Mouse (Mus musculus) gastrocnemius, adult 2 months (tissue): ENCODE measurements around the gene Rps6kc1. TPM values are rescaled to one million over a fixed set of nuclear protein-coding genes. Genes with fewer than 3 reads are reported as not detected.
A peak's percentile ranks its signal among the peaks of the same experiment; 100 is the strongest.

ENCODE experiments used
- DNase-seq: peaks from one replicate; pipeline ENCODE4 v3.0.0; 2022
- H3K27ac ChIP-seq: fragments of 200-600 bp; 2 replicates; pipeline ENCODE4 v1.8.1; 2022; ENCODE audit warnings: mild to moderate bottlenecking
- H3K4me3 ChIP-seq: fragments of 200-600 bp; 2 replicates; pipeline ENCODE4 v1.8.1; 2022; ENCODE audit warnings: mild to moderate bottlenecking, moderate library complexity
- CTCF ChIP-seq: fragments of 200-600 bp; IDR thresholded peaks from 2 replicates; pipeline ENCODE4 v1.8.1; 2022; ENCODE audit warnings: antibody characterized with exemption, mild to moderate bottlenecking, moderate library complexity
- intact Hi-C: fragments of 180-260 bp; cut with DNase I; formaldehyde crosslinking; loops from one replicate; pipeline ENCODE4 v1.15.1; 2025
- total RNA-seq, 2 experiments: library from RNA; stranded (reverse); gene quantifications; 2 replicates each; pipeline ENCODE4 v1.2.3; 2021

Gene Rps6kc1
- total RNA-seq, 2 experiments from 2014 or later, result 18.3 to 19.7 TPM

DNA sequence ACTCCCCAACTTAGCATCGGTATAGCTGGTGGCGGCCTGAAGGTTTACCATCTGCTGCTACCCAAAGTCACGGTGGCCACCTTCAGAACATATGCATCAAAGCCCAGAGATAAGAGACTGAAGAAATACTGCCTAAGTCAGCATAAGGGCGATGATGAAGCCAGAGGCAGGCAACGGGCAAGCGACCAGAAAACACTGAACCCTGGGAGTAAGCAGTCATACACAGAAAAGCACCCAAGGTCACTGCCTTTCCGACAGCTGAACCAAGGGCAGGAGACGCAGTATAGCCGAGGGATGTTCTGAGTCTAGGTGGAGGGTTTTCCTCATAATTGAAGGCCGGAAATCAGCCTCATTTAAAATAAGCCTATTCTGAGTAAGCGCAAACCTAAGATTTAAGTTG is 95.4 kb downstream of the Rps6kc1 start:
- intact Hi-C loops, result no loop called here
- Histone ChIP-seq H3K4me3 (no peak overlapping the region), H3K27ac (no peak overlapping the region)
- no peak for DNase-seq
- TF ChIP-seq CTCF, result no peak

DNA sequence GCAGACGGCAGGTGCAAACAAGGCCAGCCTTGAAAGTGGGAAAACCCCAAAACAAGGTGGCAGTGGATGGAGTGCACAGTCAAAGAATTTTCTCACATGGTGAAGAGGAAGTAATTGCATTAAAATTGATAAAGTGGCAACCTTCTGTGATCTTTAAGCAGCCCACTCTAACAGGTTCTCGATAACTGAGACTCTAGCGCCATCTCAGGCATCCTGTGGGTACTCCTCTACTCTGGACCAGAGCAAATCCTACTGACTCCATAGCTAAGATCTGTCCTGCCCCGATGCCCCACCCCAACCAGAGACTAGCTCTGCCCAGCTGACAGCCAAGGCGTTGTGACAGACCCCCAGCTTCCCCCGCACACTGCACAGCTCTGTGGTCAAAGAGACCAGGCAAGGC is 101.2 kb downstream of the Rps6kc1 start:
- no peak for TF ChIP-seq CTCF
- no peak overlapping the region for H3K27ac ChIP-seq
- H3K4me3 ChIP-seq, result no peak overlapping the region
- intact Hi-C loops, result no loop called here
- DNase-seq, result no peak

DNA sequence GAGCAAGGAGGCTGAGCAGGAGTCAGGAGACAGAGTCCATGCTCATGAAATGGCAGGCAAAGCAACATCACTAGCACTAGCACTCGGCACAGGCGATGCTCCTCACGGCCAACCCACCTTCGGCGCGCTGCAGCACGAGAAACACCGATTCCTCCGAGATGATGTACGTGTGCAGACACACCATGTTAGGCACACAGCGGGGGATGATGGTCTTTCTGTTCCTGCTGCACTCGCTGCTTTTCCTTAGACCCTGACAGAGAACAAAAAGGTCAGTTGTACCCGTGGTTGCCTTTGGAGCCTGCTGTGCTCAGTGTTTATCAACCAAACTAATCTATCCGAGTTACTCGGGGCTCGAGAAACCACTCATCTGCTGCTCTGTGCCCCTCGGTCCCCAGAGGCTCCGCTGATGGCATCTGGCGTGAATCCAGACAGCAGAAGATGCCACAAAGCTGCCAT is 102.8 kb downstream of the Rps6kc1 start:
- intact Hi-C loops, result no loop called here
- Histone ChIP-seq H3K27ac (no peak overlapping the region), H3K4me3 (no peak overlapping the region)
- no peak for TF ChIP-seq CTCF
- no peak for DNase-seq

DNA sequence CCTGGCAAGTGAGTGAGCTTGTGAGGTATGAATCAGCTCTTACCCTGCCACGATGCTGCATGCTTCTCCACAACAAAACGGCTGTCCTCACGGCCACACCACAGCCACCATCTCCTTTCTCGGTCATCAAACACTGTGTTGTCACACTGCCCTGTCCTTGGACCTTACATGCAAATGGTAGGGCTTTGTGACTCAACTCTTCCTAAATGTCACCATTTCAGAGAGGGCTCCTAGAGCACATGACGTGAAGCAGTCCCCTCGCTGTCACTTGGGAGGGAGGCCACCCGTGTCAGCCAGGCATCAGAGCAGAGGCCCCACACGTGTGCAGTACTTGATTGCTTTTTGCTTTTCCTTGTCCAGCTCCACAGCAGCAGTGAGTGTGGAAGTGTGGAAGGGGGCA is 104.8 kb downstream of the Rps6kc1 start:
- no peak for DNase-seq
- H3K4me3 ChIP-seq, result no peak overlapping the region
- no peak for TF ChIP-seq CTCF
- no peak overlapping the region for H3K27ac ChIP-seq
- intact Hi-C loops, result no loop called here

DNA sequence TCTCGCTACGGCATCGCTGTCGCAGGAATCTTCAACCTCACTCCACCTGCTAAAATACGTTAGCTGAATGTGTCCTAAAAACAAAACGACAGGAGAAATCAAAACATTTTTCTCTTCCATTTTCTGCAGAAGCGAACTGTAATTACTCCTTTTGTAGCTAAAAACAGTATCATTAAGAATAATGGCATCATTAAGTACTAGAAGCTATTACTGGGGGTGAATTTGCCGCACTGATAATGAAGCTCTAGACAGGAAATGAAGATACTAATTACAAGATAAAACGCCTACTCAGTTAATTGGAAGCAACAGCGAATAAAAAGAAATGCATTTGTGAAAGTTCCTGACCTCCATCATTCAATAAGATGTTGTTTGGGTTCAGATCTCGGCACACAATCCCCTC is 112.9 kb downstream of the Rps6kc1 start:
- H3K4me3 ChIP-seq, result no peak overlapping the region
- TF ChIP-seq CTCF, result no peak
- no peak for DNase-seq
- no peak overlapping the region for H3K27ac ChIP-seq
- intact Hi-C loops, result loop anchor here (2.0 kb wide), 1 partner anchor 754 kb away; no protein-coding TSS in a partner anchor

DNA sequence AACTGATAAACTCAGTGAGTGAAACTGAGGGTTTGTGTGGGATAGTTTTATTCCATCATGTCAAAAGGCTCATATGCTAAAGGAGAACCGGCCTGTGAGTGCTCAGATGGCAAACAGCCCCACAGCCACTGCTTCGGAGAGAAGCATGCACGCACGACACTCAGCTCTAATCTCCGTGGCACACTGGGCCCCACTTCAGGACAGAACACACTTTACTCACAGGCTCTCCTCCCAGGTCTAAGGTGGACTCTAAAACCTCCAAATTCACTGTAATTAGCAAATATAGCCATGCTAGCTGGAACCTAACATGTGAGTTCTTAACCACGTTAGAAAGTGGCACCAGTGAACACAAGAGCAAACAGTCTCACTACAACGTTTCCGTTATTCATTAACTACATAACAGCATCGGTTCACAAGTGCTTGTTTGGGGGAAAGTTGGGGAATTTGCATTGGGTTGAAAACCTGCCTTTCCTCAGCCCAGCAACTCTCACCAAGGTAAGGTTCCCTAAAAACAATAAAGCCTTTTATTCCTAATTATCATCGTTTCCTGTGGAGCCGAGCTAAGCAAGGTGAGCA is 114.0 kb downstream of the Rps6kc1 start:
- no peak for TF ChIP-seq CTCF
- intact Hi-C loops, result loop anchor here (2.0 kb wide), 1 partner anchor 753 kb away; no protein-coding TSS in a partner anchor

DNA sequence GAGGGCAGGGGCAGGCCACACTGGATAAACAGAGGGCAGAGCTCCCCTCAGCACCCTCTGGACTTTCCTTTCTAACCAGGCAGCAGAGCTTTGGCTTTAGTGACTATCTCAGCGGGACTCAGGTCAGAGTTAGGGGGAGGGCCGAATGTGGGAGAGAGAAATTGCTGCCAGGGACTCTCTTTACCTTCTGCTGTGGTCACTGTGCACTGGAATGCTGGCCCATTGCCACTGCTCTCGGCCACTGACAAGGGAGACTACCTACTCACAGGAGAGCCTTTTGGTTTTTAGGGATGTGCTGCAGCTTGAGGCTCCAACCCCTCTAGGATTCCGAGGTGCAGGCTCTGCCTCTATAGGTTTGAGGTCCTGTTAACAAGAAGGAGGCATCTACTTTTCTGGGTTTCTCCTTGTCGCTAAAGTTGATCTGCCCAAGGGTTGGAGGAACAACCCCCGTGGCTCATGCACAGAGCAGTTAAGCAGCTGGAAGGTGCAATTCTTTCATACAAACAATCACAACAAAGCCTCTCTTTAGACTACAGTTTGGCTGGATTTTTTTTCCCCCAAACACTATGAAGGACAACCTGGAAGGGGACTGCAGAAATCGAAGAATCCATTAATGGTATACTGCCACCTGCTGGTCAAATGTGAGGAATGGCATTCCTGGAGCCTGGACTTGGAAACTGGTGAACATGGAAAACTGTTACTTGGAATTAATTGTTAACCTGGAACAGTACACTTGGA is 114.7 kb downstream of the Rps6kc1 start:
- no peak overlapping the region for H3K27ac ChIP-seq
- intact Hi-C loops, result no loop called here
- peak; percentile 81 for TF ChIP-seq CTCF
- no peak overlapping the region for H3K4me3 ChIP-seq
- DNase-seq, result no peak

More for the DNA sequence above, 114.0 kb downstream of the Rps6kc1 start:
- H3K4me3 ChIP-seq, result no peak overlapping the region
- H3K27ac ChIP-seq, result no peak overlapping the region
- DNase-seq, result no peak

DNA sequence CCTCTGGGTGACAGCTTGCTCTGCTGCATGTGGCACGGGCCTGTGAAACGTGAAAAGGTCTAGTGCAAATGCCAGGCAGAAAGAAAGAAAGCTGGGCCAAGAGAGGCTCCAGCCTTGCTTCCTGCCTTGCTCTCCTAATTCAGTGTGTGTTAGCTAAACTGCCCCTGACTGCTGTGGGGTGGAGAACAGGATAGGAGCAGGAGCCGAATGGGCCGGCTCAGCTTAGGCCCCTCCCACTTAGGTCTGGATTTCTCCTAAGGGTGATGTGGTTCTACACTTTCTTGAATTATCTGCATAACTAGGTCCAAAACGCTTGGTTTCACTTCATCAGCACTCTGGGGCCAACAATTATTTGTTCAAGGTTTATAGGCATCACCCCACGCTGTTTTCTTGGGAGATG is 119.9 kb downstream of the Rps6kc1 start:
- intact Hi-C loops, result no loop called here

DNA sequence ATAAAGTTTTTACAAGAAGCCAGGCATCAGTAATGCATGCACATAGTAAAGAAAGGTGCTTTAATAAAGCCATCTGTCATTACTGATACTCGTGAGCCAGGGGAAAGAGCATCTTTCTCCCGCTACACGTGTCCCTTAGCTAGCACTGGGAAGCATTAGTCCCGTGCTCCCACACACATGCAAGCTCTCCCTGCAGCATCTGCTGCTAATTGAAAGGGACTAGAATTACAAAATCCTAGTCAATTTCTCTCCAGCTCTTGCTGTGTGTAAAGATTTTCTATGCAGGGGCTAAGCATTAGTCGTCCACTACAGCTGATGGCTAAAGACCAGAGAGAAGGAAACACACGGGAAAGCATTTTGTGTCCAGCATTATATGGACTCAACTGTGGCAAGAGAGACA is 120.8 kb downstream of the Rps6kc1 start:
- TF ChIP-seq CTCF, result no peak
- no peak for DNase-seq
- intact Hi-C loops, result no loop called here
- Histone ChIP-seq H3K27ac (no peak overlapping the region), H3K4me3 (no peak overlapping the region)

More for the DNA sequence above, 119.9 kb downstream of the Rps6kc1 start:
- DNase-seq, result no peak
- Histone ChIP-seq H3K4me3 (no peak overlapping the region), H3K27ac (no peak overlapping the region)
- no peak for TF ChIP-seq CTCF

DNA sequence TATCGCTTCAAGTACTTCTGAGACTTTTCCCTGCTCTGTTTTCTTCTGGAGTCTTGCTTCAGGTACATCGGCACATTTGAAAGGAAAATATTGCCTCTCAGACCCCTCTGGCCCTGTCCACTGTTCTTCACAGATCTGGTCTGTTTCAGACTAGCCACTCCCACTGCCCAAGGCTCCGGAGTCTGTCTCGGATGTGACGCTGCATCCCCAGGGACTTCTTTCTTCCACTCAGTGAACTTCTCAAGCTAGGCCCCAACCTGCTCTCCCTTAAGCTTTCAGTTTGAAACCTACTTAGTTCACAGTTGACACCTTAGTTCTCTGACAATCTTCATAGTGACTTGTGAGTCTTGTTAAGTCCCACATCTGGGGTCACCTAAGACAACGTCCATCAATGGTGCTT is 133.9 kb downstream of the Rps6kc1 start:
- TF ChIP-seq CTCF, result no peak
- no peak overlapping the region for H3K4me3 ChIP-seq
- intact Hi-C loops, result no loop called here
- H3K27ac ChIP-seq, result no peak overlapping the region
- DNase-seq, result no peak

DNA sequence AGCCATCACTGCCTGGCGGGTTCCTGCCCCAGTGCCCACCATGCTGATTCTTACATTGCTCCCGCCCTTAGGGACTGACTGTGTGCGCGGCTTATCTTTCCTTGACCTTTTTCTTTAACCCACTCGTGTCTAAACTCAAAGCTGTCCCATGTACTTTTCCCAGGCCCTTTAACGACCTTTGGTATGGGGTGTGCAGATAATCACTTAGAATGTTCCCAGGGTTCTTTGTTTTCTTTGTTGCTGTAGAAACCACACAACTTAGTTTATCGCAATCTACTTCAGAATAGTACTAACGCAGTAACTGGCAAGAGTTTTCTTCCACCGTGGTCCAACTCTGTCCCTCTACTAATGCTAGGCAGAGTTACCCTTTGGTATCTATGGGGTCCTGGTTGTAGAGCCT is 135.3 kb downstream of the Rps6kc1 start:
- intact Hi-C loops, result no loop called here
- no peak overlapping the region for H3K4me3 ChIP-seq
- no peak for TF ChIP-seq CTCF
- no peak overlapping the region for H3K27ac ChIP-seq
- DNase-seq, result no peak

DNA sequence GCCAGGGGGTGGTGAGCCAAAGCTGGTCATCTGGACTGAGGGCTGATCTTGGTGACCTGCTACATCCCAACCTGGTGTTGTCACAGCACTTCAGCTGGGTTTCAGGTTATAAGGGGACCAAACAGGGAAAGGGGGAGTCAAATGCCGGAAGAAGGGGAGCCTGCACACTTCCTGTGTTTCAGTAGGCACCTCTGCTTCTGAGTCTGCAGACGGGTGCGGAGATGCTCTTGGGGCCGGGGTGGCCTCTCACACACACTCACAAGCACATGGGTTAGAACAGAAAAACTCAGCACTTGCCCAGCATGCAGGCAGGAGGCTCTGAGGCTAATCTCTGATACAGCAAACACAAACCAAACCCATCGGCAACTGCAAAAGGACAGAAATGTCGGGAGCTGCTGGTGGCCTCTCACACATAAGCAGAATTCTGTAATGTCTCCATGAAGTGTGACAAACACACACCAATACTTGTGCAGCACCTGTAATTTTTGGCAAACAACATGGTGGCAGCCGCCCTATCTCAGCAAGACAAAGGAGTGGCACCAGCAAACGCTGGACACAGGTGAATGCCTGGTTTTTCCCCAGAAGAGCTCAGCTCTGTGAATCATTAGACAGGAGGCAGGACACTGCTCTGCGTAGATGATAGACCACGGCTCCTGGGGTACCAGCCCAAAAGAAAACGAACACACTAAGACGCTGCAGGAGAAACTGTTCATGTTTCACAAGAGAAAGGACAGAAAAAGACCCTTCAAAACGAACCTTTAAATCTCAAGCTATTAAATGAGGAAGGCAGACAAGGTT is 139.3 kb downstream of the Rps6kc1 start:
- TF ChIP-seq CTCF, result no peak
- DNase-seq, result no peak
- Histone ChIP-seq H3K27ac (no peak overlapping the region), H3K4me3 (no peak overlapping the region)
- intact Hi-C loops, result no loop called here

DNA sequence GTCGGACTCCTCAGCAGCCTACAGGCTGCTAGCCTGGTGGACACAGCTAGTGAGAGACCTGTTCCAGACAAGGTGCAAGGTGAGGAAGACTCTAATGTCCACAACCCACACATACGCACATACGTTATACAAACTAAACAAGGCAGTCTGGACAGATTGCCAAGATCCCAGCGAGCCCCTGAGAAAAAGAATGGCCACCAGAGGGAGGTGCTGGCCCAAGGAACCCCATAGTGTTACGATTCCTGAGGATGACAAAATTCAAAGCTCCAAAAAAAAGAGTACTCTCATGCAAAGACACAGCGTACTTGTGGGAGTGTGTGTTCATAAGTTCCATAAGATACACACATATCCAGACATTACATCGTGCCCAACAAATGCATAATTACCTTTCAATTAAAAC is 141.8 kb downstream of the Rps6kc1 start:
- TF ChIP-seq CTCF, result no peak
- Histone ChIP-seq H3K4me3 (no peak overlapping the region), H3K27ac (no peak overlapping the region)
- intact Hi-C loops, result no loop called here
- no peak for DNase-seq
